Mouse (Mus musculus): Measurements from ENCODE around the gene Dnaaf3. TPM values are rescaled to one million over a fixed set of nuclear protein-coding genes. Genes with fewer than 3 reads are reported as not detected.

Dnaaf3 gene
- total RNA-seq, 1 experiment from 2014 or later: 1.6 TPM

Other genes starting within 250 kb of the Dnaaf3 start
- gene Ncr1, start 194.7 kb downstream of the Dnaaf3 start, total RNA-seq (2017): not detected in 2 replicates
- gene Gp6, start 134.7 kb downstream of the Dnaaf3 start, total RNA-seq (2017): 0.15 TPM in 1 of 2 replicates, not detected in the other
- gene Rdh13, start 86.8 kb downstream of the Dnaaf3 start, total RNA-seq (2017): 14.0 and 15.1 TPM in 2 replicates
- gene Eps8l1, start 71.8 kb downstream of the Dnaaf3 start, total RNA-seq (2017): 4.2 and 5.6 TPM in 2 replicates
- gene Ppp1r12c, start 30.8 kb downstream of the Dnaaf3 start, total RNA-seq (2017): 90.2 and 117 TPM in 2 replicates
- gene Tnnt1, start 16.1 kb downstream of the Dnaaf3 start, total RNA-seq (2017): 6.1 and 6.6 TPM in 2 replicates
- gene Tnni3, start 8.2 kb downstream of the Dnaaf3 start, total RNA-seq (2017): 0.87 and 1.9 TPM in 2 replicates
- gene Syt5, start 15.1 kb upstream of the Dnaaf3 start, total RNA-seq (2017): not detected in 2 replicates
- gene Ptprh, start 71.6 kb upstream of the Dnaaf3 start, total RNA-seq (2017): not detected in 2 replicates
- gene Tmem86b, start 99.0 kb upstream of the Dnaaf3 start, total RNA-seq (2017): 8.6 and 18.7 TPM in 2 replicates
- 142 and 149 TPM in 2 replicates for gene Ppp6r1, start 126.6 kb upstream of the Dnaaf3 start, total RNA-seq (2017)
- gene Hspbp1, start 152.6 kb upstream of the Dnaaf3 start, total RNA-seq (2017): 28.6 and 43.6 TPM in 2 replicates
- not detected in 2 replicates for gene Brsk1, start 158.2 kb upstream of the Dnaaf3 start, total RNA-seq (2017)
- 6.6 and 8.3 TPM in 2 replicates for gene Tmem150b, start 192.8 kb upstream of the Dnaaf3 start, total RNA-seq (2017)
- gene Kmt5c, start 207.7 kb upstream of the Dnaaf3 start, total RNA-seq (2017): 33.0 and 37.9 TPM in 2 replicates
- 63.5 and 74.7 TPM in 2 replicates for gene Cox6b2, start 220.6 kb upstream of the Dnaaf3 start, total RNA-seq (2017)
- not detected in 2 replicates for gene Fam71e2, start 238.8 kb upstream of the Dnaaf3 start, total RNA-seq (2017)